Mouse (Mus musculus): ENCODE measurements around the gene S100a13.

- TF ChIP-seq CTCF (IDR thresholded peaks at IDR 0.05; ENCODE audit: control insufficient read depth, insufficient read depth, insufficient read length) (no peak), USF1 (IDR thresholded peaks at IDR 0.05; ENCODE audit: low read depth) (no peak), MYOD1 (IDR thresholded peaks at IDR 0.05; ENCODE audit: control insufficient read depth, insufficient read length, low read depth) (no peak), MAX (IDR thresholded peaks at IDR 0.05) (no peak)
Measured at GRCm38 (mm10) chr3:90515789-90516188, 1.6 kb downstream of the S100a13 start.

Measured in C2C12 (cell line).